11 mouse cellular contexts compared by ENCODE assay signal in genomic region chr2:133649874-133650481, GRCm38 (mm10).
"Had no signal": no experiment of that assay in that cellular context is flagged by ENCODE, and none has a peak within 500 bp of the region (broad histone marks: within the 10 kb centered on the region; RNA-seq: fewer than 3 reads in every experiment).

No protein-coding gene starts in this region.

- H3K27me3 ChIP-seq: liver, embryonic 12.5 days; lung, embryonic 15.5 days; midbrain, embryonic 13.5 days had no signal

- H3K36me3 ChIP-seq: liver, embryonic 12.5 days; lung, embryonic 15.5 days; midbrain, embryonic 13.5 days had no signal

- H3K4me3 ChIP-seq: left cerebral cortex, adult 2 months; liver, embryonic 12.5 days; lung, embryonic 15.5 days; midbrain, embryonic 13.5 days had no signal

- ATAC-seq: inflammation-experienced regulatory T-cells, adult 6 months; intestine, postnatal 0 days; liver, embryonic 12.5 days; midbrain, embryonic 13.5 days had no signal

- H3K4me1 ChIP-seq: liver, embryonic 12.5 days; lung, embryonic 15.5 days; midbrain, embryonic 13.5 days had no signal

- H3K27ac ChIP-seq: left cerebral cortex, adult 2 months; liver, embryonic 12.5 days; lung, embryonic 15.5 days; macrophage; midbrain, embryonic 13.5 days had no signal

- H3K9ac ChIP-seq: liver, embryonic 12.5 days; lung, embryonic 15.5 days; midbrain, embryonic 13.5 days had no signal

- H3K4me2 ChIP-seq: liver, embryonic 12.5 days; lung, embryonic 15.5 days; midbrain, embryonic 13.5 days had no signal

- H3K9me3 ChIP-seq: liver, embryonic 12.5 days; lung, embryonic 15.5 days; midbrain, embryonic 13.5 days had no signal

- DNase-seq: kidney, postnatal 14 days; lung, postnatal 14 days; thymus, adult 18-20 months; thymus, postnatal 25 days had no signal
